Comparison of ENCODE assay signal across 25 mouse cellular contexts in genomic region chr12:71902317-71902716, GRCm38 (mm10).
DNase-seq lines count a peak whose midpoint lies in the region; ATAC-seq and TF ChIP-seq lines count a peak whose summit lies in the region.
"Had no signal": no experiment of that assay in that cellular context is flagged by ENCODE, and none has a peak within 500 bp of the region (broad histone marks: within the 10 kb centered on the region; RNA-seq: fewer than 3 reads in every experiment).

No protein-coding gene starts in this region.

- H3K9ac ChIP-seq in MEL (ENCODE audit: control insufficient read depth, low read depth, low read length, poor library complexity, severe bottlenecking) = no peak overlapping the region
- no peak overlapping the region for H3K9ac ChIP-seq in stomach, postnatal 0 days (ENCODE audit: low read length)
- H3K9ac ChIP-seq: embryonic facial prominence, embryonic 12.5 days; forebrain, embryonic 13.5 days; forebrain, embryonic 15.5 days; forebrain, postnatal 0 days had no signal

- peaks cover 7 to 22% of the 10 kb centered on the region in 2 experiments for H3K36me3 ChIP-seq in MEL (ENCODE audit: control insufficient read depth in 1 of 2, insufficient read depth in 2 of 2, low read length in 2 of 2)
- peaks cover 6% of the 10 kb centered on the region for H3K36me3 ChIP-seq in stomach, postnatal 0 days (ENCODE audit: control insufficient read depth, insufficient read depth, low read length)

- H3K27ac ChIP-seq in MEL (ENCODE audit: control insufficient read depth, low read depth, low read length) = peak overlapping the region; percentile 33
- H3K27ac ChIP-seq in olfactory bulb, adult 2 months (ENCODE audit: insufficient read depth, low read depth, low read length) = peak overlapping the region; percentile 67; the same call in 1 of the 2 replicates
- no peak overlapping the region for H3K27ac ChIP-seq in stomach, postnatal 0 days (replicated peaks)
- H3K27ac ChIP-seq: embryonic facial prominence, embryonic 10.5 days; embryonic facial prominence, embryonic 12.5 days; forebrain, embryonic 13.5 days; forebrain, embryonic 15.5 days had no signal

- no peak for TF ChIP-seq RAD21 in MEL (IDR thresholded peaks at IDR 0.05; ENCODE audit: low read depth, low read length)

- WGBS in olfactory bulb, adult 2 months = 98% methylated on average over 1 of the region's 1 CpGs
- 100% methylated on average over 1 of the region's 1 CpGs for WGBS in stomach, postnatal 0 days

- H3K9me3 ChIP-seq in MEL (replicated peaks; ENCODE audit: insufficient read depth, low read length) = no peaks in the 10 kb centered on the region
- no peaks in the 10 kb centered on the region for H3K9me3 ChIP-seq in stomach, postnatal 0 days (ENCODE audit: control insufficient read depth, low read length)
- H3K9me3 ChIP-seq: embryonic facial prominence, embryonic 10.5 days; embryonic facial prominence, embryonic 12.5 days; forebrain, embryonic 13.5 days; forebrain, embryonic 15.5 days had no signal

- peak; percentile 52 to 71 for TF ChIP-seq EP300 in MEL (IDR thresholded peaks at IDR 0.05; ENCODE audit: low read depth in 1 of 2, low read length in 2 of 2)
- TF ChIP-seq EP300 in stomach, postnatal 0 days (optimal IDR thresholded peaks at IDR 0.05) = no peak

- no peak for TF ChIP-seq POLR2A in MEL (IDR thresholded peaks at IDR 0.05; ENCODE audit: control insufficient read depth in 1 of 2, insufficient read depth in 1 of 2, low read depth in 1 of 2, low read length in 2 of 2, poor library complexity in 1 of 2)
- no peak for TF ChIP-seq POLR2A in olfactory bulb, adult 2 months (IDR thresholded peaks at IDR 0.05; ENCODE audit: insufficient read depth, low read depth, low read length)

- TF ChIP-seq CTCF in MEL (IDR thresholded peaks at IDR 0.05 in 2 of 3, conservative IDR thresholded peaks at IDR 0.05 in 1 of 3; ENCODE audit: control insufficient read depth in 1 of 3, insufficient read depth in 1 of 3, low read depth in 2 of 3, low read length in 3 of 3, poor library complexity in 1 of 3, severe bottlenecking in 1 of 3) = no peak
- no peak for TF ChIP-seq CTCF in olfactory bulb, adult 2 months (IDR thresholded peaks at IDR 0.05; ENCODE audit: insufficient read depth, low read depth, low read length)
- no peak for TF ChIP-seq CTCF in stomach, postnatal 0 days (IDR thresholded peaks at IDR 0.05; ENCODE audit: low read depth)

- no peak overlapping the region for H3K4me2 ChIP-seq in stomach, postnatal 0 days (replicated peaks; ENCODE audit: low read depth)
- H3K4me2 ChIP-seq: embryonic facial prominence, embryonic 12.5 days; forebrain, embryonic 13.5 days; forebrain, embryonic 15.5 days had no signal

- peak; percentile 62 for ATAC-seq in megakaryocyte, adult 5-6 weeks (ENCODE audit: poor library complexity, severe bottlenecking)
- ATAC-seq in stomach, postnatal 0 days (ENCODE audit: low FRiP score, low TSS enrichment) = no peak
- ATAC-seq: activated CD4-positive, CD25-positive, alpha-beta regulatory T cell, adult 4 months; CD4-positive, CD25-positive, alpha-beta regulatory T cell, adult 4 months; forebrain, embryonic 13.5 days; forebrain, embryonic 15.5 days; forebrain, postnatal 0 days; Patski had no signal

- no peak overlapping the region for H3K4me3 ChIP-seq in MEL (ENCODE audit: control insufficient read depth in 1 of 2, insufficient read depth in 1 of 2, low read depth in 2 of 2, low read length in 2 of 2)
- no peak overlapping the region for H3K4me3 ChIP-seq in olfactory bulb, adult 2 months (ENCODE audit: insufficient read depth, low read depth, low read length)
- no peak overlapping the region for H3K4me3 ChIP-seq in stomach, postnatal 0 days (ENCODE audit: low read depth, low read length)
- H3K4me3 ChIP-seq: embryonic facial prominence, embryonic 10.5 days; embryonic facial prominence, embryonic 12.5 days; forebrain, embryonic 13.5 days; forebrain, embryonic 15.5 days had no signal

- DNase-seq in A20 (ENCODE audit: low read depth, low spot score) (peak; percentile 20), MEL (ENCODE audit: low read depth, low spot score) (peak; percentile 70)
- no peak for DNase-seq in stomach, postnatal 0 days (ENCODE audit: low spot score)
- DNase-seq in cerebellum, postnatal 36 days = no peak
- DNase-seq in gastrocnemius, postnatal 10 days = no peak
- DNase-seq in left cerebral cortex, adult 11 months (ENCODE audit: low spot score) = no peak
- DNase-seq: adrenal gland, adult 8-10 months; adrenal gland, postnatal 14 days; adrenal gland, postnatal 36 days; B cell, adult 2 months; cerebellum, adult 11-12 months; cerebellum, adult 2 months; cerebellum, adult 9-10 months; cerebellum, postnatal 10 days; forebrain, postnatal 0 days had no signal

- no peaks in the 10 kb centered on the region for H3K27me3 ChIP-seq in MEL (ENCODE audit: control insufficient read depth in 1 of 2, insufficient read depth in 2 of 2, low read length in 2 of 2)
- H3K27me3 ChIP-seq in stomach, postnatal 0 days (ENCODE audit: control insufficient read depth, insufficient read depth, low read length) = no peaks in the 10 kb centered on the region
- H3K27me3 ChIP-seq: CH12.LX; embryonic facial prominence, embryonic 12.5 days; forebrain, embryonic 13.5 days; forebrain, embryonic 15.5 days; Patski had no signal

- no peaks in the 10 kb centered on the region for H3K79me2 ChIP-seq in MEL (ENCODE audit: control insufficient read depth, insufficient read depth, low read length, poor library complexity)

- peaks cover 14 to 17% of the 10 kb centered on the region in 2 experiments for H3K4me1 ChIP-seq in MEL (ENCODE audit: control insufficient read depth in 1 of 2, insufficient read depth in 2 of 2, low read length in 2 of 2)
- H3K4me1 ChIP-seq in olfactory bulb, adult 2 months (ENCODE audit: control insufficient read depth, insufficient read depth, low read length) = peaks cover 27% of the 10 kb centered on the region
- H3K4me1 ChIP-seq in stomach, postnatal 0 days (replicated peaks; ENCODE audit: control insufficient read depth, insufficient read depth) = peaks cover 3% of the 10 kb centered on the region; the same call in 1 of the 2 replicates

TF ChIP-seq in MEL, 35 proteins besides CTCF, POLR2A, EP300 and RAD21:
- TF ChIP-seq NELFE (IDR thresholded peaks at IDR 0.05; ENCODE audit: low read depth, low read length) (no peak), MYC (IDR thresholded peaks at IDR 0.05; ENCODE audit: low read depth, low read length) (0 out of 2 replicates have a peak, but pooled peaks have one; percentile 27), TAL1 (IDR thresholded peaks at IDR 0.05; ENCODE audit: low read length) (0 out of 2 replicates have a peak, but pooled peaks have one; percentile 7), UBTF (IDR thresholded peaks at IDR 0.05; ENCODE audit: borderline replicate concordance, insufficient read depth, low read depth, low read length) (no peak), GATA1 (IDR thresholded peaks at IDR 0.05; ENCODE audit: low read depth, low read length) (peak; percentile 72), SMC3 (IDR thresholded peaks at IDR 0.05; ENCODE audit: low read depth, low read length) (no peak), TCF12 (IDR thresholded peaks at IDR 0.05; ENCODE audit: low read depth, low read length) (0 out of 2 replicates have a peak, but pooled peaks have one; percentile 35), USF1 (IDR thresholded peaks at IDR 0.05; ENCODE audit: low read depth, low read length) (no peak), MXI1 (IDR thresholded peaks at IDR 0.05; ENCODE audit: low read depth, low read length) (no peak), TBP (IDR thresholded peaks at IDR 0.05; ENCODE audit: low read depth, low read length) (0 out of 2 replicates have a peak, but pooled peaks have one; percentile 24), SIN3A (IDR thresholded peaks at IDR 0.05; ENCODE audit: low read length) (0 out of 2 replicates have a peak, but pooled peaks have one; percentile 31), ZKSCAN1 (IDR thresholded peaks at IDR 0.05; ENCODE audit: low read depth, low read length) (0 out of 2 replicates have a peak, but pooled peaks have one; percentile 22), ETS1 (IDR thresholded peaks at IDR 0.05; ENCODE audit: low read depth, low read length) (peak; percentile 52; the same call in 1 of the 2 replicates), RCOR1 (IDR thresholded peaks at IDR 0.05; ENCODE audit: low read depth, low read length) (peak; percentile 88)

Comparison
In these comparisons a context has a peak if more than half of its experiments do, and no peak if none do; other contexts are left out.
1. DNase-seq: peak in A20 (single experiment) and MEL (single experiment); none in stomach, postnatal 0 days (single experiment), cerebellum, postnatal 36 days (0 of 2), gastrocnemius, postnatal 10 days (single experiment) and left cerebral cortex, adult 11 months (single experiment).